Mouse (Mus musculus) megakaryocyte, embryonic 14.5 days (primary cell): Measurements from ENCODE around the gene Osbpl11.

Experiments
- FLI1 ChIP-seq: IDR thresholded peaks from 2 replicates; pipeline ENCODE4 v1.6.1; 2012; ENCODE audit warnings: low read length, inconsistent platforms, mixed read lengths
- GATA1 ChIP-seq: IDR thresholded peaks from 3 replicates; pipeline ENCODE4 v1.6.1; 2012; ENCODE audit warnings: mixed read lengths, low read length, inconsistent platforms, borderline replicate concordance

GRCm38 (mm10) chr16:33200589-33200988 lies 15.7 kb downstream of the Osbpl11 start:
- no peak for TF ChIP-seq FLI1
- no peak for TF ChIP-seq GATA1
